Mouse (Mus musculus) midbrain, postnatal 0 days (tissue): ENCODE data around the gene Gramd1a. TPM values are rescaled to one million over a fixed set of nuclear protein-coding genes. Genes with fewer than 3 reads are reported as not detected.

Experiments used
- ATAC-seq: fragments of 200-750 bp; cut with Nextera tagmentation; 2 replicates; pipeline ENCODE4 v1.8.0; 2017; ENCODE audit warnings: moderate number of reproducible peaks, mild to moderate bottlenecking, moderate TSS enrichment, moderate library complexity; ENCODE audit not compliant: low FRiP score
- DNase-seq: peaks from one replicate; pipeline ENCODE4 v3.0.0-alpha.2; 2015; ENCODE audit warnings: low spot score
- H3K27ac ChIP-seq: fragments of 300-500 bp; sonication (generic); 2 replicates; pipeline ENCODE4 v1.5.1; 2014; ENCODE audit warnings: low read depth, mild to moderate bottlenecking, low read length, mixed read lengths
- H3K27me3 ChIP-seq: fragments of 300-500 bp; sonication (generic); 2 replicates; pipeline ENCODE4 v1.6.1; 2014; ENCODE audit warnings: low read length, control low read depth, mixed read lengths; ENCODE audit not compliant: insufficient read depth
- H3K36me3 ChIP-seq: fragments of 300-500 bp; sonication (generic); 2 replicates; pipeline ENCODE4 v1.6.1; 2014; ENCODE audit warnings: low read length, control low read depth, mixed read lengths; ENCODE audit not compliant: insufficient read depth
- H3K4me1 ChIP-seq: fragments of 300-500 bp; sonication (generic); 2 replicates; pipeline ENCODE4 v1.6.1; 2014; ENCODE audit warnings: mild to moderate bottlenecking, control low read depth, antibody characterized with exemption, low read length, mixed read lengths; ENCODE audit not compliant: insufficient read depth
- H3K4me2 ChIP-seq: fragments of 300-500 bp; sonication (generic); 2 replicates; pipeline ENCODE4 v1.6.1; 2014; ENCODE audit warnings: low read depth, mild to moderate bottlenecking, low read length, mixed read lengths; ENCODE audit not compliant: poor library complexity, severe bottlenecking
- H3K4me3 ChIP-seq: fragments of 300-500 bp; sonication (generic); 2 replicates; pipeline ENCODE4 v1.5.1; 2014; ENCODE audit warnings: low read depth, mild to moderate bottlenecking, low read length, moderate library complexity
- H3K9ac ChIP-seq: fragments of 300-500 bp; sonication (generic); replicated peaks from 2 replicates; pipeline ENCODE4 v1.6.1; 2014; ENCODE audit warnings: mild to moderate bottlenecking, low read length, moderate library complexity, mixed read lengths; ENCODE audit not compliant: poor library complexity, severe bottlenecking
- H3K9me3 ChIP-seq: fragments of 300-500 bp; sonication (generic); 2 replicates; pipeline ENCODE4 v1.6.1; 2016; ENCODE audit warnings: low read length, control low read depth
- CTCF ChIP-seq: IDR thresholded peaks from 2 replicates; pipeline ENCODE4 v1.5.1; 2016; ENCODE audit warnings: antibody characterized with exemption, mild to moderate bottlenecking
- WGBS: fragments of 180-500 bp; shearing (Covaris S2); extraction: QIAGEN DNeasy Blood & Tissue Kit; methylation state at CpG from one replicate; pipeline ENCODE4 v1.1.7; 2014; 5-methylcytosine and 5-hydroxymethylcytosine counted together
- polyA plus RNA-seq: library from polyadenylated mRNA; unstranded; fragments of >200 nt; fragmentation: Nextera tagmentation; extraction: Ambion mirVana; gene quantifications from 2 replicates; pipeline ENCODE4 v1.2.1, GENCODE M21; 2015
- total RNA-seq: library from RNA; depleted of rRNA; stranded (reverse); fragments of >200 nt; gene quantifications from 2 replicates; pipeline ENCODE4 v1.2.3, GENCODE M21; 2014

The Gramd1a gene
- total and polyA plus RNA-seq, 2 experiments from 2014 or later = 160 to 270 TPM

- no peak for TF ChIP-seq CTCF
- H3K36me3 ChIP-seq = no peaks in the 10 kb centered on the region
- no peaks in the 10 kb centered on the region for H3K9me3 ChIP-seq
- no peaks in the 10 kb centered on the region for H3K4me1 ChIP-seq
- H3K9ac ChIP-seq = no peak overlapping the region
- H3K27ac ChIP-seq = no peak overlapping the region
- no peak overlapping the region for H3K4me3 ChIP-seq
- WGBS = 23% methylated on average over 4 of the region's 4 CpGs
- no peak for DNase-seq
- ATAC-seq = no peak
- H3K27me3 ChIP-seq = no peaks in the 10 kb centered on the region
- no peak overlapping the region for H3K4me2 ChIP-seq
Measured at GRCm38 (mm10) chr7:31112036-31112435, 43.7 kb downstream of the Gramd1a start.

DNA sequence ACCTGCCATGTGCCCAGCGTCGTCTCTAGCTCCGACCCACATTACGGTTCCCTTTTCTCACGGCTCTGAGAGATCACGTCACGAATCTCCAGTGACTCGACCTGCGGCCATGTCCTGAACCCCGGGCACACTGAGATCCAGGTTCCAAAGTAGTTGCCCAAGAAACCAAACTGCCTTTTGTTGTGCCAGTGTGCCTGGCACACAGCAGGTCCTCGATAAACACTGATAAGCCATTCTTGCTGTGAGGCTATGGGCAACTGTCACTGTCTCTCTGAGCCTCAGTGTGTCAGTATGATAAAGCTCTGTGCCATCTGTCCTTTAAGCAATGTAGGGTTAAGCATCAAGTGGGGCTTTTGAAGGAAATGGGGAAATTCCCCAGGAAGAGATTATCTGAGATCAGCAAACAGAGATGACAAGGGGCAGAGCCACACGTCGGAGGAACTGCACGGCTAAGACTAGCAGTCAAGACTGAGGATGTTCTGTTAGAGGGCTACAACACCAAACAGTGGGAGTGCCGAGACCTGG lies 44.8 kb downstream of the Gramd1a start:
- Histone ChIP-seq H3K4me3 (no peak overlapping the region), H3K9ac (no peak overlapping the region), H3K27ac (no peak overlapping the region), H3K9me3 (no peaks in the 10 kb centered on the region), H3K36me3 (no peaks in the 10 kb centered on the region), H3K27me3 (no peaks in the 10 kb centered on the region), H3K4me1 (no peaks in the 10 kb centered on the region), H3K4me2 (no peak overlapping the region)
- ATAC-seq (no peak), DNase-seq (no peak)
- WGBS = 79% methylated on average over 15 of the region's 15 CpGs
- no peak for TF ChIP-seq CTCF

DNA sequence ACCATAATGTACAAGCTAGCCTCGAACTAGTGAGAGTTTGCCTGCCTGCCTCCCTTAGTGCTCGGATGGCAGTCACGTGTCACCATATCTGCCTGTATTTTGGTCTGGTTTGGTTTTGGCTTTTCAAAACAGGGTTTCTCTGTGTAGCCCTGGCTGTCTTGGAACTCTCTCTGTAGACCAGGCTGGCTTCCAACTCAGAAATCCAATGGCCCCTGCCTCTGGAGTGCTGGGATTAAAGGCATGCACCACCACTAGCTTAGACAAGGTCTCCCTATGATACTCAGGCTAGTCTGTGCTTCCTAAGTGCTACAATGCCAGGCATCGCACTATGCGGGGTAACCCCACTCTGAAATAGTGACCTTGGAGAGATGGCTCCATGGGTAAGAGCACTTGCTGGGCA lies 45.9 kb downstream of the Gramd1a start:
- H3K4me2 ChIP-seq = no peak overlapping the region
- no peak overlapping the region for H3K9ac ChIP-seq
- H3K27me3 ChIP-seq = no peaks in the 10 kb centered on the region
- H3K9me3 ChIP-seq = no peaks in the 10 kb centered on the region
- TF ChIP-seq CTCF = no peak
- DNase-seq (no peak), ATAC-seq (no peak)
- no peak overlapping the region for H3K27ac ChIP-seq
- no peaks in the 10 kb centered on the region for H3K4me1 ChIP-seq
- no peaks in the 10 kb centered on the region for H3K36me3 ChIP-seq
- no peak overlapping the region for H3K4me3 ChIP-seq
- WGBS = 92% methylated on average over 5 of the region's 5 CpGs

GRCm38 (mm10) chr7:31109091-31109490 lies 46.6 kb downstream of the Gramd1a start:
- Histone ChIP-seq H3K4me2 (no peak overlapping the region), H3K4me3 (no peak overlapping the region), H3K9ac (no peak overlapping the region), H3K4me1 (no peaks in the 10 kb centered on the region), H3K27me3 (no peaks in the 10 kb centered on the region), H3K27ac (no peak overlapping the region), H3K9me3 (no peaks in the 10 kb centered on the region), H3K36me3 (no peaks in the 10 kb centered on the region)
- WGBS = 34% methylated on average over 5 of the region's 7 CpGs
- TF ChIP-seq CTCF = no peak
- DNase-seq (no peak), ATAC-seq (no peak)

- ATAC-seq = no peak
- Histone ChIP-seq H3K4me2 (no peak overlapping the region), H3K36me3 (no peaks in the 10 kb centered on the region), H3K9me3 (no peaks in the 10 kb centered on the region), H3K9ac (no peak overlapping the region), H3K27ac (no peak overlapping the region), H3K4me3 (no peak overlapping the region), H3K4me1 (no peaks in the 10 kb centered on the region), H3K27me3 (no peaks in the 10 kb centered on the region)
- DNase-seq = no peak
- WGBS = 87% methylated on average over 11 of the region's 11 CpGs
- no peak for TF ChIP-seq CTCF
Measured at GRCm38 (mm10) chr7:31107781-31108180, 47.9 kb downstream of the Gramd1a start.

GRCm38 (mm10) chr7:31106166-31106565 lies 49.5 kb downstream of the Gramd1a start:
- no peaks in the 10 kb centered on the region for H3K9me3 ChIP-seq
- DNase-seq = no peak
- H3K4me2 ChIP-seq = no peak overlapping the region
- no peaks in the 10 kb centered on the region for H3K36me3 ChIP-seq
- H3K4me3 ChIP-seq = no peak overlapping the region
- no peak for ATAC-seq
- WGBS = 45% methylated on average over 3 of the region's 3 CpGs
- no peaks in the 10 kb centered on the region for H3K27me3 ChIP-seq
- H3K9ac ChIP-seq = no peak overlapping the region
- TF ChIP-seq CTCF = no peak
- H3K27ac ChIP-seq = no peak overlapping the region
- H3K4me1 ChIP-seq = no peaks in the 10 kb centered on the region
